Mouse (Mus musculus) embryonic fibroblast, embryonic 13.5 days (primary cell): ENCODE data around the gene Glb1.

Source experiments
- CTCF ChIP-seq: IDR thresholded peaks from 2 replicates; pipeline ENCODE4 v1.5.1; 2011; ENCODE audit warnings: mild to moderate bottlenecking, control low read depth, low read length, moderate library complexity, borderline replicate concordance; ENCODE audit not compliant: insufficient read depth
- POLR2A ChIP-seq: IDR thresholded peaks from 2 replicates; pipeline ENCODE4 v1.6.1; 2011; ENCODE audit warnings: low read depth, mild to moderate bottlenecking, control low read depth, low read length, moderate library complexity

- TF ChIP-seq CTCF = no peak
- no peak for TF ChIP-seq POLR2A
These were observed 117.1 kb downstream of the Glb1 start for GRCm38 (mm10) chr9:114517924-114518497.
